In the genomic region with DNA sequence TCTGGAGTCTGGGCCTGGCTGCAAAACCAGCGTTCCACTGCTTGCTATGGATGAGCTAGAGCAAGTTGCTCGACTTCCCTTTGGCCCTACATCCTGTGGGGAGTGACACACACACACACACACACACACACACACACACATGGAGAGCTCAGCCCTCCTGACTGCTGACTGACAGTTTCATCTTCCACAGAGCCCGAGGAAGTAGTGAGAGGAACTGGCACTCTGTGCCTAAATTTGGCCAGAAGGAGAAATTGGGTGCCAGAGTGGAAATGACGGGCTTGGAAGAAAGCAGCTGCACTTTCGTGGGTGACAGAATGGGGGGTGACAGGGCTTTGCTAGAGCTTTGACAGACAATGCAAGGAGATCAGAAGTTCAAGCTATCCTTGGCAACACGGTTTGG, we compare ENCODE assay signal across 7 mouse cellular contexts. TPM values are rescaled to one million over a fixed set of nuclear protein-coding genes. Genes with fewer than 3 reads are reported as not detected.
DNase-seq lines count a peak whose midpoint lies in the region; ATAC-seq and TF ChIP-seq lines count a peak whose summit lies in the region.

No protein-coding gene starts in this region.

- DNase-seq in lung, adult 18-20 months = peak; percentile 49 to 57
- no peak for DNase-seq in lung, adult 2 months
- peak; percentile 54 to 56 for DNase-seq in kidney, postnatal 36 days
- peak; percentile 80 for DNase-seq in lung, postnatal 36 days
- DNase-seq in urinary bladder, postnatal 14 days (ENCODE audit: low spot score) = no peak

- H3K4me3 ChIP-seq in lung, adult 2 months (replicated peaks; ENCODE audit: extremely low read depth, low read depth, low read length) = no peak overlapping the region

- 13% methylated on average over 6 of the region's 6 CpGs for WGBS in lung, adult 2 months

- ATAC-seq in common myeloid progenitor, adult 5-6 weeks (replicated peaks; ENCODE audit: low read depth, poor library complexity, severe bottlenecking) = peak; percentile 67
- no peak for ATAC-seq in megakaryocyte-erythroid progenitor cell, adult 5-6 weeks (replicated peaks; ENCODE audit: low FRiP score, low TSS enrichment, poor library complexity, severe bottlenecking)

- TF ChIP-seq POLR2A in lung, adult 2 months (IDR thresholded peaks at IDR 0.05; ENCODE audit: borderline replicate concordance, extremely low read depth, low read depth, low read length) = no peak

- no peaks in the 10 kb centered on the region for H3K4me1 ChIP-seq in lung, adult 2 months (ENCODE audit: control insufficient read depth, insufficient read depth, low read length)

- TF ChIP-seq CTCF in lung, adult 2 months (IDR thresholded peaks at IDR 0.05; ENCODE audit: insufficient read depth, low read length) = no peak

RNA-seq across cellular contexts. Expression of a gene that starts 9.5 kb away (rescaled TPM):
- not detected in 2 replicates for polyA plus RNA-seq in lung, adult 2 months (2012; rRNA removed)
- total RNA-seq in common myeloid progenitor, adult 5-6 weeks (2017) = 95.7 and 103 TPM in 2 replicates
- 0.81 TPM in 1 of 2 replicates, not detected in the other for total RNA-seq in megakaryocyte-erythroid progenitor cell, adult 5-6 weeks (2014; fragmentation: Nextera tagmentation)
- 3.6 TPM in 1 of 2 replicates, not detected in the other for total RNA-seq in megakaryocyte-erythroid progenitor cell, adult 5-6 weeks (2017)

RNA-seq across cellular contexts. Expression of a gene that starts 23.7 kb away (rescaled TPM):
- 40.6 and 40.9 TPM in 2 replicates for polyA plus RNA-seq in lung, adult 2 months (2012; rRNA removed)
- total RNA-seq in common myeloid progenitor, adult 5-6 weeks (2017) = 84.7 and 98.7 TPM in 2 replicates
- 40.4 and 53.3 TPM in 2 replicates for total RNA-seq in megakaryocyte-erythroid progenitor cell, adult 5-6 weeks (2014; fragmentation: Nextera tagmentation)
- 33.4 and 40.3 TPM in 2 replicates for total RNA-seq in megakaryocyte-erythroid progenitor cell, adult 5-6 weeks (2017)

RNA-seq across cellular contexts. Expression of a gene that starts 57.8 kb away (rescaled TPM):
- polyA plus RNA-seq in lung, adult 2 months (2012; rRNA removed) = 3.7 and 5.2 TPM in 2 replicates
- 18.6 and 33.2 TPM in 2 replicates for total RNA-seq in common myeloid progenitor, adult 5-6 weeks (2017)
- 17.3 and 20.0 TPM in 2 replicates for total RNA-seq in megakaryocyte-erythroid progenitor cell, adult 5-6 weeks (2014; fragmentation: Nextera tagmentation)
- total RNA-seq in megakaryocyte-erythroid progenitor cell, adult 5-6 weeks (2017) = 19.4 and 26.9 TPM in 2 replicates

RNA-seq across cellular contexts. Expression of a gene that starts 57.9 kb away (rescaled TPM):
- 2.6 and 5.5 TPM in 2 replicates for polyA plus RNA-seq in lung, adult 2 months (2012; rRNA removed)
- 14.7 and 17.1 TPM in 2 replicates for total RNA-seq in common myeloid progenitor, adult 5-6 weeks (2017)
- 11.8 and 17.1 TPM in 2 replicates for total RNA-seq in megakaryocyte-erythroid progenitor cell, adult 5-6 weeks (2014; fragmentation: Nextera tagmentation)
- total RNA-seq in megakaryocyte-erythroid progenitor cell, adult 5-6 weeks (2017) = 15.9 and 21.6 TPM in 2 replicates

Comparison
In these comparisons a context has a peak if more than half of its experiments do, and no peak if none do; other contexts are left out.
1. DNase-seq: peak in lung, adult 18-20 months (2 of 2), kidney, postnatal 36 days (2 of 2) and lung, postnatal 36 days (single experiment); none in lung, adult 2 months (single experiment) and urinary bladder, postnatal 14 days (single experiment).
2. RNA of a gene that starts 9.5 kb away (total RNA-seq): 95.7 to 103 TPM in common myeloid progenitor, adult 5-6 weeks; 0.81 to 3.6 TPM in megakaryocyte-erythroid progenitor cell, adult 5-6 weeks; every median in the first group is over 10 times any median in the second.